Comparison of ENCODE assay signal across 7 mouse cellular contexts in genomic region chr11:99047120-99047519, GRCm38 (mm10). TPM values are rescaled to one million over a fixed set of nuclear protein-coding genes. Genes with fewer than 3 reads are reported as not detected.
DNase-seq lines count a peak whose midpoint lies in the region; ATAC-seq lines count a peak whose summit lies in the region.

No protein-coding gene starts in this region.

- H3K36me3 ChIP-seq in heart, embryonic 12.5 days, result peaks cover 43% of the 10 kb centered on the region
- peaks cover 49% of the 10 kb centered on the region for H3K36me3 ChIP-seq in kidney, embryonic 14.5 days (ENCODE audit: control insufficient read depth, insufficient read depth, low read length)
- H3K36me3 ChIP-seq in neural tube, embryonic 12.5 days, result peaks cover 41% of the 10 kb centered on the region

- H3K27ac ChIP-seq in heart, embryonic 12.5 days (ENCODE audit: poor library complexity, severe bottlenecking), result peak overlapping the region; percentile 85
- peak overlapping the region; percentile 1; the same call in 1 of the 2 replicates for H3K27ac ChIP-seq in kidney, embryonic 14.5 days (ENCODE audit: low read depth, low read length)
- H3K27ac ChIP-seq in neural tube, embryonic 12.5 days, result no peak overlapping the region

- peak; percentile 100 for DNase-seq in NIH3T3 (ENCODE audit: low read depth)
- peak; percentile 63 to 75 for DNase-seq in adrenal gland, postnatal 36 days
- no peak for DNase-seq in layer of hippocampus, adult 9-11 months

- 0 out of 2 replicates have a peak, but pooled peaks cover 2% of the 10 kb centered on the region for H3K27me3 ChIP-seq in heart, embryonic 12.5 days (replicated peaks)
- H3K27me3 ChIP-seq in kidney, embryonic 14.5 days (ENCODE audit: control insufficient read depth, insufficient read depth, low read length), result no peaks in the 10 kb centered on the region
- no peaks in the 10 kb centered on the region for H3K27me3 ChIP-seq in neural tube, embryonic 12.5 days (replicated peaks)

- ATAC-seq in heart, embryonic 12.5 days (ENCODE audit: insufficient number of reproducible peaks, low FRiP score), result peak; percentile 44; the same call in 1 of the 2 replicates
- ATAC-seq in kidney, embryonic 14.5 days (ENCODE audit: low FRiP score, low TSS enrichment), result no peak
- no peak for ATAC-seq in neural tube, embryonic 12.5 days (ENCODE audit: low FRiP score, low read depth)
- no peak for ATAC-seq in megakaryocyte-erythroid progenitor cell, adult 5-6 weeks (replicated peaks; ENCODE audit: low FRiP score, low TSS enrichment, poor library complexity, severe bottlenecking)

- peaks cover 47% of the 10 kb centered on the region for H3K4me1 ChIP-seq in heart, embryonic 12.5 days (replicated peaks)
- H3K4me1 ChIP-seq in kidney, embryonic 14.5 days (ENCODE audit: control insufficient read depth, insufficient read depth, low read length), result peaks cover 50% of the 10 kb centered on the region
- peaks cover 40% of the 10 kb centered on the region for H3K4me1 ChIP-seq in neural tube, embryonic 12.5 days

- H3K9me3 ChIP-seq in heart, embryonic 12.5 days (replicated peaks), result no peaks in the 10 kb centered on the region
- no peaks in the 10 kb centered on the region for H3K9me3 ChIP-seq in kidney, embryonic 14.5 days (ENCODE audit: control insufficient read depth, low read length)
- no peaks in the 10 kb centered on the region for H3K9me3 ChIP-seq in neural tube, embryonic 12.5 days

- H3K4me3 ChIP-seq in heart, embryonic 12.5 days, result no peak overlapping the region
- no peak overlapping the region for H3K4me3 ChIP-seq in kidney, embryonic 14.5 days (ENCODE audit: low read length)
- no peak overlapping the region for H3K4me3 ChIP-seq in neural tube, embryonic 12.5 days

- H3K4me2 ChIP-seq in heart, embryonic 12.5 days, result peak overlapping the region; percentile 30
- H3K4me2 ChIP-seq in kidney, embryonic 14.5 days (replicated peaks; ENCODE audit: low read depth, low read length), result no peak overlapping the region
- peak overlapping the region; percentile 22 for H3K4me2 ChIP-seq in neural tube, embryonic 12.5 days (replicated peaks)

- H3K9ac ChIP-seq in heart, embryonic 12.5 days, result peak overlapping the region; percentile 50; the same call in 1 of the 2 replicates
- no peak overlapping the region; the same call in 1 of the 2 replicates for H3K9ac ChIP-seq in kidney, embryonic 14.5 days (ENCODE audit: low read depth, low read length)
- H3K9ac ChIP-seq in neural tube, embryonic 12.5 days, result no peak overlapping the region; the same call in 1 of the 2 replicates

- WGBS in heart, embryonic 12.5 days, result 8% methylated on average over 5 of the region's 5 CpGs
- WGBS in kidney, embryonic 14.5 days, result 35% methylated on average over 5 of the region's 5 CpGs
- 57% methylated on average over 5 of the region's 5 CpGs for WGBS in neural tube, embryonic 12.5 days

RNA-seq across cellular contexts. Expression of gene Igfbp4, which starts 6.1 kb away (rescaled TPM):
- 10 to 100 TPM; 82.3 to 97.6 TPM for total RNA-seq in adrenal gland, postnatal 36 days (2021)
- 371 and 382 TPM in 2 replicates for polyA plus RNA-seq in heart, embryonic 12.5 days (2016; fragmentation: Nextera tagmentation; extraction: Ambion mirVana)
- 421 and 542 TPM in 2 replicates for polyA plus RNA-seq in kidney, embryonic 14.5 days (2014; fragmentation: Nextera tagmentation; extraction: Ambion mirVana)
- 327 and 330 TPM in 2 replicates for polyA plus RNA-seq in neural tube, embryonic 12.5 days (2016; fragmentation: Nextera tagmentation; extraction: Ambion mirVana)
- total RNA-seq in megakaryocyte-erythroid progenitor cell, adult 5-6 weeks (2014; fragmentation: Nextera tagmentation), result 15.9 and 22.9 TPM in 2 replicates
- total RNA-seq in megakaryocyte-erythroid progenitor cell, adult 5-6 weeks (2017), result 23.5 and 68.2 TPM in 2 replicates

RNA-seq across cellular contexts. Expression of gene Top2a, which starts 23.1 kb away (rescaled TPM):
- 10 to 100 TPM; 15.4 to 20.5 TPM for total RNA-seq in adrenal gland, postnatal 36 days (2021)
- polyA plus RNA-seq in heart, embryonic 12.5 days (2016; fragmentation: Nextera tagmentation; extraction: Ambion mirVana), result 196 and 201 TPM in 2 replicates
- 284 and 300 TPM in 2 replicates for polyA plus RNA-seq in kidney, embryonic 14.5 days (2014; fragmentation: Nextera tagmentation; extraction: Ambion mirVana)
- polyA plus RNA-seq in neural tube, embryonic 12.5 days (2016; fragmentation: Nextera tagmentation; extraction: Ambion mirVana), result 190 and 194 TPM in 2 replicates
- 363 and 371 TPM in 2 replicates for total RNA-seq in megakaryocyte-erythroid progenitor cell, adult 5-6 weeks (2014; fragmentation: Nextera tagmentation)
- total RNA-seq in megakaryocyte-erythroid progenitor cell, adult 5-6 weeks (2017), result 444 and 492 TPM in 2 replicates

RNA-seq across cellular contexts. Expression of gene Tns4, which starts 42.0 kb away (rescaled TPM):
- under 1 TPM; 0.13 to 0.20 TPM for total RNA-seq in adrenal gland, postnatal 36 days (2021)
- polyA plus RNA-seq in heart, embryonic 12.5 days (2016; fragmentation: Nextera tagmentation; extraction: Ambion mirVana), result 0.05 and 0.11 TPM in 2 replicates
- 0.11 and 0.20 TPM in 2 replicates for polyA plus RNA-seq in kidney, embryonic 14.5 days (2014; fragmentation: Nextera tagmentation; extraction: Ambion mirVana)
- polyA plus RNA-seq in neural tube, embryonic 12.5 days (2016; fragmentation: Nextera tagmentation; extraction: Ambion mirVana), result 0.22 and 0.41 TPM in 2 replicates
- not detected in 2 replicates for total RNA-seq in megakaryocyte-erythroid progenitor cell, adult 5-6 weeks (2014; fragmentation: Nextera tagmentation)
- not detected in 2 replicates for total RNA-seq in megakaryocyte-erythroid progenitor cell, adult 5-6 weeks (2017)
